Mouse (Mus musculus) forebrain, embryonic 10.5 days (tissue): ENCODE measurements around the gene Tanc2. TPM values are rescaled to one million over a fixed set of nuclear protein-coding genes. Genes with fewer than 3 reads are reported as not detected.

Source experiments
- DNase-seq: peaks from one replicate; pipeline ENCODE4 v3.0.0-alpha.2; 2017; ENCODE audit warnings: low spot score; ENCODE audit errors: extremely low spot score
- H3K27ac ChIP-seq: fragments of 300-500 bp; sonication (generic); 2 replicates; pipeline ENCODE4 v1.5.1; 2016; ENCODE audit warnings: mild to moderate bottlenecking
- H3K27me3 ChIP-seq: fragments of 300-500 bp; sonication (generic); 2 replicates; pipeline ENCODE4 v1.6.1; 2016; ENCODE audit warnings: mild to moderate bottlenecking; ENCODE audit not compliant: poor library complexity, severe bottlenecking
- H3K36me3 ChIP-seq: fragments of 300-500 bp; sonication (generic); replicated peaks from 2 replicates; pipeline ENCODE4 v1.6.1; 2016; ENCODE audit warnings: mild to moderate bottlenecking, moderate library complexity
- H3K4me1 ChIP-seq: fragments of 300-500 bp; sonication (generic); 2 replicates; pipeline ENCODE4 v1.6.1; 2016
- H3K4me3 ChIP-seq: fragments of 300-500 bp; sonication (generic); 2 replicates; pipeline ENCODE4 v1.5.1; 2016; ENCODE audit warnings: mild to moderate bottlenecking, moderate library complexity
- H3K9me3 ChIP-seq: fragments of 300-500 bp; sonication (generic); 2 replicates; pipeline ENCODE4 v1.6.1; 2016; ENCODE audit warnings: mild to moderate bottlenecking, moderate library complexity
- WGBS: fragments of 180-500 bp; shearing (Covaris S2); methylation state at CpG from one replicate; pipeline ENCODE4 v1.1.7; 2016; 5-methylcytosine and 5-hydroxymethylcytosine counted together
- polyA plus RNA-seq: library from polyadenylated mRNA; unstranded; fragments of >200 nt; fragmentation: Nextera tagmentation; extraction: Ambion mirVana; gene quantifications from 2 replicates; pipeline ENCODE4 v1.2.1, GENCODE M21; 2016

The Tanc2 gene
- polyA plus RNA-seq, 1 experiment from 2014 or later: 5.7 TPM

DNA sequence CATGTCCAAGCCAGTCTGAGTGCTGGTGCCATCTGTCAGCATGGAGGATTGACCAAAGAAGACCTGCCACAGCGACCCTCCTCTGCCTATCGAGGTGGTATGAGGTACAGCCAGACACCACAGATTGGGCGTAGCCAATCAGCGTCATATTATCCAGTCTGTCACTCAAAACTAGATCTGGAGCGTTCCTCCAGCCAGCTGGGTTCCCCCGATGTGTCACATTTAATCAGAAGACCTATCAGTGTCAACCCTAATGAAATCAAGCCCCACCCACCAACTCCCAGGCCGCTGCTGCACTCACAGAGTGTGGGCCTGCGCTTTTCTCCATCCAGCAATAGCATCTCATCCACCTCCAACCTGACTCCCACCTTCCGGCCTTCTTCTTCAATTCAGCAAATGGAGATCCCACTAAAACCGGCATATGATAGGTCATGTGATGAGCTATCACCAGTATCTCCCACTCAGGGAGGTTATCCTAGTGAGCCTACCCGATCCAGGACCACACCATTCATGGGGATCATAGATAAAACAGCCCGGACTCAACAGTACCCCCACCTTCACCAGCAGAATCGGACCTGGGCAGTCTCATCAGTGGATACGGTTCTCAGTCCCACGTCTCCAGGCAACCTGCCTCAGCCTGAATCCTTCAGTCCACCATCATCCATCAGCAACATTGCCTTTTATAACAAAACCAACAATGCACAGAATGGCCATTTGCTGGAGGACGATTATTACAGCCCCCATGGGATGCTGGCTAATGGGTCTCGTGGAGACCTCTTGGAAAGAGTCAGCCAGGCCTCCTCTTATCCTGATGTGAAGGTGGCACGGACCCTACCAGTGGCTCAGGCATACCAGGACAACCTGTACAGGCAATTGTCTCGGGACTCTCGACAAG, 333.2 kb downstream of the Tanc2 start:
- no peak overlapping the region for H3K27ac ChIP-seq
- H3K4me1 ChIP-seq: peaks cover 9% of the 10 kb centered on the region
- H3K9me3 ChIP-seq: no peaks in the 10 kb centered on the region
- H3K27me3 ChIP-seq: no peaks in the 10 kb centered on the region
- no peak for DNase-seq
- H3K36me3 ChIP-seq: peaks cover 26% of the 10 kb centered on the region
- WGBS: 93% methylated on average over 20 of the region's 20 CpGs
- no peak overlapping the region for H3K4me3 ChIP-seq

DNA sequence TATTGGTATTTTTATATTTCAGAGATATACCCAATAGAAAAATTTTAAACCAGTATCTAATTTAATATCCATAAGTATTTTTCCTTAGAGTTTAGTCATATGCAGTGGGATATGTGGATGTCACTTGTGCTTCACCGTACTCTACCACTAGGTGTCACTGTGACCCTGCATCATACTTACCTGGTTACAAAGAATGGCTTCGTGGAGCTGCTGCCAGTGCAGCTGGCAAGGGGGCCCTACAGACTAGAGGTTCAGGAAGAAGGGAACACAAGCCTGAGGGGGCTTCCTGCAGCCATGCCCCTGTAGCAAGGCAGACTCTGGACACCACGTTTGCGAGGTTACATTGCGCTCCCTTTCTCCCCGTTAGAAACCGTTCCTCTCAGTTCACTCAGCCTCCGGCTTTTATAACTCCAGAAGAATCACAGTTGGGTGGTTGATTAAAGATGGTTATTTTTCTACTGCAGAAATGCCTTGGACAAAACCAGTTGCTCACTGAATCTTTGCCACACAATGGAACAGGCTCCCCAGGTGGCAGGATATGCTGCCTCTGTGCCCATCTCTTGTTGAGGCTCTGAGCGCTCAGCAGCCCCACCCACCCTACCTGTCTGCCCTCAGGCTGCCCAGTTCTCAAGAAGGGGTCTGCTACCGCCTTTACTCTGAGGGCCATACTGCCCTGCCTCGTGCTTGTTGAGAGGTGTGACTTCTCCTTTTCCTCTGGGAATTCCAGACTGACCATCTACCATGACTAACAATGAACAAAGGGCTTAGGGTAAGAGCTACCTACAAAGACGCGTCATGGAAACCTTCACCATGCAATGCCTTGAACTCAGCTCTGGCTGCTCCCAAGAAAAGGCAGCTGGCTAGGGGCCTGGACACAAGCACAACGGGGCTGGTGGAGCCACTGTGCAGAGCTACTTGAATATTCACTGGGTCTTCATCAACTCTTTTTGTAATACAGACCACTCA, 337.6 kb downstream of the Tanc2 start:
- 56% methylated on average over 14 of the region's 14 CpGs for WGBS
- Histone ChIP-seq H3K4me1 (peaks cover 13% of the 10 kb centered on the region), H3K36me3 (peaks cover 12% of the 10 kb centered on the region), H3K9me3 (no peaks in the 10 kb centered on the region), H3K4me3 (no peak overlapping the region), H3K27me3 (no peaks in the 10 kb centered on the region), H3K27ac (no peak overlapping the region)
- peak; percentile 80 for DNase-seq

- peaks cover 3% of the 10 kb centered on the region for H3K36me3 ChIP-seq
- DNase-seq: no peak
- no peak overlapping the region for H3K4me3 ChIP-seq
- H3K9me3 ChIP-seq: no peaks in the 10 kb centered on the region
- H3K4me1 ChIP-seq: peaks cover 13% of the 10 kb centered on the region
- H3K27ac ChIP-seq: no peak overlapping the region
- 74% methylated on average over 5 of the region's 5 CpGs for WGBS
- H3K27me3 ChIP-seq: no peaks in the 10 kb centered on the region
Observed at GRCm38 (mm10) chr11:105928171-105928570, 338.4 kb downstream of the Tanc2 start.

DNA sequence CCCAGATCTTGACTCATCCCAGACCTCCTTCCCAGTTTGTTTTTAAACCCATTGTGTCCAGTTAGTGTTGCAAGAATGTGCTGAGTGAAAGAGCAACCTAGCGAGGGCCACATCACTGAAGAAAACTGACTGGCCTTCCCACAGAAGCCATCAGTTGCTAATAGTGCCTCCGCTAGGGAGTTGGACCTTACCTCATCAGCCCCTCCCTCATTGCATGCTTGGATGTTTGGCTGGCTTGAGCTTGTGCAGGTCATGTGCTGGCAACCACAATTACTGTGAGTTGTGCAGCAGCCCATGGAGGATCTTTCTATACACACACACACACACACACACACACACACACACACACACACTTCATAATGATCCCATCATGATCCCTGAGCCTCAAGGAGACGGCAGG, 341.6 kb downstream of the Tanc2 start:
- WGBS: 93% methylated on average over 3 of the region's 3 CpGs
- Histone ChIP-seq H3K27ac (no peak overlapping the region), H3K4me1 (peaks cover 28% of the 10 kb centered on the region), H3K27me3 (no peaks in the 10 kb centered on the region), H3K4me3 (no peak overlapping the region), H3K36me3 (no peaks in the 10 kb centered on the region; the same call in 1 of the 2 replicates), H3K9me3 (no peaks in the 10 kb centered on the region)
- no peak for DNase-seq

GRCm38 (mm10) chr11:105933746-105934145, 344.0 kb downstream of the Tanc2 start:
- H3K36me3 ChIP-seq: no peaks in the 10 kb centered on the region; the same call in 1 of the 2 replicates
- 91% methylated on average over 8 of the region's 8 CpGs for WGBS

GRCm38 (mm10) chr11:105934303-105934711, 344.5 kb downstream of the Tanc2 start:
- DNase-seq: no peak
- Histone ChIP-seq H3K27ac (peak overlapping the region; percentile 65), H3K9me3 (no peaks in the 10 kb centered on the region), H3K4me1 (peaks cover 20% of the 10 kb centered on the region), H3K4me3 (no peak overlapping the region), H3K27me3 (no peaks in the 10 kb centered on the region), H3K36me3 (no peaks in the 10 kb centered on the region; the same call in 1 of the 2 replicates)
- WGBS: 75% methylated on average over 5 of the region's 5 CpGs

More at GRCm38 (mm10) chr11:105933746-105934145, 344.0 kb downstream of the Tanc2 start:
- Histone ChIP-seq H3K4me3 (no peak overlapping the region), H3K4me1 (peaks cover 19% of the 10 kb centered on the region), H3K27ac (no peak overlapping the region), H3K27me3 (no peaks in the 10 kb centered on the region), H3K9me3 (no peaks in the 10 kb centered on the region)
- DNase-seq: no peak

DNA sequence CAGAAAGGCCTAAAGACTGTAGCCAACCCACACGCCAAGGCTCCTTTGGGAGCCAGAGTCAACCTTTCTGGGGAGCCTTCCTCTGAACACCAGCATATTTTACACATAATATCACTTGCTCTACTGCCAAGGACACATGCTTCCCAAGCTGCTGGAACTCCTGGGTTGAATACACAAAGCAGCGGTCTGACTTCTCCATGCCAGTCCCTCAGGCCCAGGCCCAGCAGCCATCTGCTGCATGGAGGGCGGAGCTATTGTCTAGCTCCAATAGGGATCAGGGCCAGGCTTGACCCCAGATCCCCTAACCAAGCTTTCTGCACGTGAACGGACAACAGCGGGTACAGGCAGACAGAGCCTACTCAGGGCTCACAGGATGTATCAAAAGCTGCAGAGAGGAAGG, 345.0 kb downstream of the Tanc2 start:
- Histone ChIP-seq H3K4me3 (no peak overlapping the region), H3K27ac (peak overlapping the region; percentile 65), H3K9me3 (no peaks in the 10 kb centered on the region), H3K36me3 (no peaks in the 10 kb centered on the region; the same call in 1 of the 2 replicates), H3K4me1 (peaks cover 22% of the 10 kb centered on the region), H3K27me3 (no peaks in the 10 kb centered on the region)
- DNase-seq: no peak
- 54% methylated on average over 6 of the region's 6 CpGs for WGBS

- H3K9me3 ChIP-seq: no peaks in the 10 kb centered on the region
- DNase-seq: no peak
- 92% methylated on average over 8 of the region's 8 CpGs for WGBS
- H3K27me3 ChIP-seq: no peaks in the 10 kb centered on the region
- no peaks in the 10 kb centered on the region; the same call in 1 of the 2 replicates for H3K36me3 ChIP-seq
- H3K4me3 ChIP-seq: no peak overlapping the region
- peak overlapping the region; percentile 65; the same call in 1 of the 2 replicates for H3K27ac ChIP-seq
- peaks cover 26% of the 10 kb centered on the region for H3K4me1 ChIP-seq
Observed at GRCm38 (mm10) chr11:105935496-105935895, 345.7 kb downstream of the Tanc2 start.

GRCm38 (mm10) chr11:105936200-105936599, 346.4 kb downstream of the Tanc2 start:
- H3K27ac ChIP-seq: no peak overlapping the region

DNA sequence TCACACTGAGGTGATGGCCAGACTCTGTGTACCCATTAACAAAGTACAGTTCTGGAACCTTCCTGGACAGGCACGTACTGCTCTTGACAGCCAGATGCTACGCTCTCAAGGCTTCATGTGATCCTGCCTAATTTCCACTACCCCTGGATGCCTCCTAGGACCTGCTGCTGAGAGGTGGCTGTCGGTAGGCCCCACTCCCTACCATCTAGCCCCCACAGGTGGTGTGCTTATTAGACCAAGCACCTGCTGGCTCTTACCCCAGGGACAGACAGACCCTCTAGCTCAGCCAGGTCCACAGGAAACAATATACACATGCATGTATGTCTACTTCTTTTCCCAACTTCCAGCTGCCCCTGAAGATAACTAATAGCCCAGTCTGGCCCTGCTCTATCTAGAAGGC, 347.2 kb downstream of the Tanc2 start:
- WGBS: 96% methylated on average over 3 of the region's 3 CpGs

More at GRCm38 (mm10) chr11:105936200-105936599, 346.4 kb downstream of the Tanc2 start:
- Histone ChIP-seq H3K36me3 (no peaks in the 10 kb centered on the region; the same call in 1 of the 2 replicates), H3K4me1 (peaks cover 29% of the 10 kb centered on the region), H3K4me3 (no peak overlapping the region), H3K27me3 (peaks cover 4% of the 10 kb centered on the region), H3K9me3 (no peaks in the 10 kb centered on the region)
- DNase-seq: no peak
- 91% methylated on average over 6 of the region's 6 CpGs for WGBS

GRCm38 (mm10) chr11:105938771-105939170, 349.0 kb downstream of the Tanc2 start:
- peaks cover 53% of the 10 kb centered on the region for H3K4me1 ChIP-seq
- WGBS: 64% methylated on average over 9 of the region's 9 CpGs
- H3K27me3 ChIP-seq: peaks cover 30% of the 10 kb centered on the region
- H3K36me3 ChIP-seq: no peaks in the 10 kb centered on the region; the same call in 1 of the 2 replicates
- H3K4me3 ChIP-seq: no peak overlapping the region
- H3K9me3 ChIP-seq: no peaks in the 10 kb centered on the region
- DNase-seq: no peak
- 0 out of 2 replicates have a peak overlapping the region, but pooled peaks have one; percentile 8 for H3K27ac ChIP-seq

More for the DNA sequence above, 347.2 kb downstream of the Tanc2 start:
- Histone ChIP-seq H3K4me3 (no peak overlapping the region), H3K9me3 (no peaks in the 10 kb centered on the region), H3K4me1 (peaks cover 36% of the 10 kb centered on the region), H3K27me3 (peaks cover 12% of the 10 kb centered on the region), H3K27ac (no peak overlapping the region), H3K36me3 (no peaks in the 10 kb centered on the region; the same call in 1 of the 2 replicates)
- DNase-seq: no peak

DNA sequence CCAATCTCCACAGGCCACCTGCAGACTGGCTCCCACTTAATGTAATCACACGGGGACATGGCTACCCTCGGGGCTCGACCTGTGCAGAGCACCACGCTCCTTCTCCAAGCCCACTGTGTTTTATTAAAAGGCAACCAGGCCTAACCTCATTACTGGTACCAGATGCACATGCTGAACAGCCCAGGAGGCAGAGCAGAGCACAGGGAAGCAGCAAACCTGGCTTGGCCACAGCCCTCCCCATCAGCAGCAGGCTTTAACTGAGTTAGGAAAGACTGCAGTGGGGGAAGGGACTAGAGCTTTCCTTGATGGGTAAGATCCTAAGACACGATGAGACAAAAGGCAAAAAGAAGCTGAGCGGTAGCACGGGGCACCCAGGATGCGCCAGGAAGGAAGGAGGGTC, 352.2 kb downstream of the Tanc2 start:
- 61% methylated on average over 8 of the region's 8 CpGs for WGBS
- no peaks in the 10 kb centered on the region for H3K9me3 ChIP-seq
- H3K27ac ChIP-seq: no peak overlapping the region
- no peak for DNase-seq
- no peak overlapping the region; the same call in 1 of the 2 replicates for H3K4me3 ChIP-seq
- peaks cover 54% of the 10 kb centered on the region for H3K4me1 ChIP-seq
- no peaks in the 10 kb centered on the region for H3K36me3 ChIP-seq
- H3K27me3 ChIP-seq: peaks cover 50% of the 10 kb centered on the region
